Mouse (Mus musculus): ENCODE data around the gene Wnt3a.

DNA sequence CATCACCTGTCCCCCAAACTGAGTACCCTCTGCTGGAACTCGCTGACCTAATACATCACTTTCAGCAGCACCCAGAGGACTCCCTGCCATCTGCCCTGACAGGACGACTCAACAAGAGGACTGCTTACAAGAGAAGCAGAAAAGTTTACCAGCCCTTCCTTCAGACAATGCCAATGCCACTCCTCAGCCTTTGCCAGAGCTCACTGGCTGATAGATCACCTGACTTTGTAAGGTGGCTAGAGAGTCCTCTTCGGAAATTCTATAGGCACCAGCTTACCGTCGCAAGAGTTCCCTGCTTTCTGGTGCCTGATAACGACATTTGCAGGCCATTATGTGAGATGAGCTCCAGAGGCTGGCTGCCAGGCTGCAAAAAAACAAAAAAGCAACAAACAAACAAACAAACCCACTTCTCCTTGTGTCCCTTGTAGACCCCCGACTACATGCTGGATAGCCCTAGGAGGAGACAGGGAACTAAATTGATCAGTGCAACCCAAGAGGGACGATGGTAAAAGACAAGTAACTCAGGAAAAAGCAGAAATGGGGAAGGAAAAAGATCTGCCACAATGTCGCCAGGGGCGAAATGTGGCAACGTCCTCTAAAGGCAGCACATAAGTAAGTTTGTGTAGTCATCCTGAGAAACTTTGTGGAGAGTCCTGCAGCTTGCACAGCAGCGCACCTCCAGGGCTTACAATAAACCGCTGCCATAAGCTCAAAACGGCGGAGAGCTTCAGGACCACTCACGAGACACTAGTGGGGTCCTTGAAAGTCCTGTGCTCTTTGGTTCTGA is 89.1 kb downstream of the Wnt3a start:
- TF ChIP-seq CTCF (IDR thresholded peaks at IDR 0.05; ENCODE audit: low read depth) (no peak), EP300 (optimal IDR thresholded peaks at IDR 0.05) (no peak)
